Mouse (Mus musculus) lung, embryonic 16.5 days (tissue): Measurements from ENCODE around the gene Gm47955. TPM values are rescaled to one million over a fixed set of nuclear protein-coding genes. Genes with fewer than 3 reads are reported as not detected.

Source experiments
- polyA plus RNA-seq: library from polyadenylated mRNA; unstranded; fragments of >200 nt; fragmentation: Nextera tagmentation; extraction: Ambion mirVana; gene quantifications from 2 replicates; pipeline ENCODE4 v1.2.1, GENCODE M21; 2015

Gene Gm47955
- polyA plus RNA-seq, 1 experiment from 2014 or later: not detected

Other genes with a start within 250 kb of the Gm47955 start
- gene Mff, start 235.4 kb upstream of the Gm47955 start, polyA plus RNA-seq: 196 and 200 TPM in 2 replicates
- gene Tm4sf20, start 191.8 kb upstream of the Gm47955 start, polyA plus RNA-seq: not detected in 2 replicates
- gene Gm47791, start 189.0 kb upstream of the Gm47955 start, polyA plus RNA-seq: not detected in 2 replicates
- 30.8 and 31.4 TPM in 2 replicates for gene Agfg1, start 120.8 kb upstream of the Gm47955 start, polyA plus RNA-seq
- not detected in 2 replicates for gene A030005L19Rik, start 47.0 kb upstream of the Gm47955 start, polyA plus RNA-seq
- gene A030014E15Rik, start 35.4 kb upstream of the Gm47955 start, polyA plus RNA-seq: not detected in 2 replicates
- not detected in 2 replicates for gene Gm6217, start 28.9 kb upstream of the Gm47955 start, polyA plus RNA-seq
- not detected in 2 replicates for gene A030003K21Rik, start 16.9 kb upstream of the Gm47955 start, polyA plus RNA-seq
- gene Gm7544, start 4.3 kb upstream of the Gm47955 start, polyA plus RNA-seq: not detected in 2 replicates
- gene Gm47959, start 40.3 kb downstream of the Gm47955 start, polyA plus RNA-seq: not detected in 2 replicates
- gene Slc19a3, start 78.2 kb downstream of the Gm47955 start, polyA plus RNA-seq: 0.98 and 1.0 TPM in 2 replicates
- not detected in 2 replicates for gene Krtap28-10, start 82.2 kb downstream of the Gm47955 start, polyA plus RNA-seq
- not detected in 2 replicates for gene Gm47969, start 84.6 kb downstream of the Gm47955 start, polyA plus RNA-seq
- gene A030005K14Rik, start 99.1 kb downstream of the Gm47955 start, polyA plus RNA-seq: not detected in 2 replicates
- gene Krtap28-13, start 100.6 kb downstream of the Gm47955 start, polyA plus RNA-seq: not detected in 2 replicates
- gene Ccl20, start 156.5 kb downstream of the Gm47955 start, polyA plus RNA-seq: not detected in 2 replicates
- 1.3 and 1.7 TPM in 2 replicates for gene Daw1, start 199.5 kb downstream of the Gm47955 start, polyA plus RNA-seq